Mouse (Mus musculus) heart, embryonic 12.5 days (tissue): Measurements from ENCODE around the gene Smim27. TPM values are rescaled to one million over a fixed set of nuclear protein-coding genes. Genes with fewer than 3 reads are reported as not detected.
"Not testable (repeated sequence)": the region's sequence is repeated elsewhere in the genome, so short reads cannot be mapped to it uniquely, and the experiment has no call there.

Experiments used
- ATAC-seq: fragments of 200-750 bp; cut with Nextera tagmentation; 2 replicates; pipeline ENCODE4 v1.8.0; 2017; ENCODE audit warnings: moderate TSS enrichment, moderate library complexity; ENCODE audit not compliant: insufficient number of reproducible peaks, low FRiP score
- H3K27ac ChIP-seq: fragments of 300-500 bp; sonication (generic); 2 replicates; pipeline ENCODE4 v1.5.1; 2016; ENCODE audit warnings: mild to moderate bottlenecking, moderate library complexity; ENCODE audit not compliant: poor library complexity, severe bottlenecking
- H3K27me3 ChIP-seq: fragments of 300-500 bp; sonication (generic); replicated peaks from 2 replicates; pipeline ENCODE4 v1.6.1; 2016; ENCODE audit warnings: mild to moderate bottlenecking, moderate library complexity
- H3K36me3 ChIP-seq: fragments of 300-500 bp; sonication (generic); 2 replicates; pipeline ENCODE4 v1.6.1; 2016; ENCODE audit warnings: mild to moderate bottlenecking, moderate library complexity
- H3K4me1 ChIP-seq: fragments of 300-500 bp; sonication (generic); replicated peaks from 2 replicates; pipeline ENCODE4 v1.6.1; 2016; ENCODE audit warnings: mild to moderate bottlenecking
- H3K4me2 ChIP-seq: fragments of 300-500 bp; sonication (generic); 2 replicates; pipeline ENCODE4 v1.6.1; 2016; ENCODE audit warnings: mild to moderate bottlenecking, moderate library complexity
- H3K4me3 ChIP-seq: fragments of 300-500 bp; sonication (generic); 2 replicates; pipeline ENCODE4 v1.5.1; 2016; ENCODE audit warnings: mild to moderate bottlenecking
- H3K9ac ChIP-seq: fragments of 300-500 bp; sonication (generic); 2 replicates; pipeline ENCODE4 v1.6.1; 2016; ENCODE audit warnings: mild to moderate bottlenecking, moderate library complexity
- H3K9me3 ChIP-seq: fragments of 300-500 bp; sonication (generic); replicated peaks from 2 replicates; pipeline ENCODE4 v1.6.1; 2016; ENCODE audit warnings: mild to moderate bottlenecking, moderate library complexity
- WGBS: fragments of 180-500 bp; shearing (Covaris S2); methylation state at CpG from one replicate; pipeline ENCODE4 v1.1.7; 2016; 5-methylcytosine and 5-hydroxymethylcytosine counted together
- polyA plus RNA-seq: library from polyadenylated mRNA; unstranded; fragments of >200 nt; fragmentation: Nextera tagmentation; extraction: Ambion mirVana; gene quantifications from 2 replicates; pipeline ENCODE4 v1.2.1, GENCODE M21; 2016

The Smim27 gene
- polyA plus RNA-seq, 1 experiment from 2014 or later, result 34.7 TPM

DNA sequence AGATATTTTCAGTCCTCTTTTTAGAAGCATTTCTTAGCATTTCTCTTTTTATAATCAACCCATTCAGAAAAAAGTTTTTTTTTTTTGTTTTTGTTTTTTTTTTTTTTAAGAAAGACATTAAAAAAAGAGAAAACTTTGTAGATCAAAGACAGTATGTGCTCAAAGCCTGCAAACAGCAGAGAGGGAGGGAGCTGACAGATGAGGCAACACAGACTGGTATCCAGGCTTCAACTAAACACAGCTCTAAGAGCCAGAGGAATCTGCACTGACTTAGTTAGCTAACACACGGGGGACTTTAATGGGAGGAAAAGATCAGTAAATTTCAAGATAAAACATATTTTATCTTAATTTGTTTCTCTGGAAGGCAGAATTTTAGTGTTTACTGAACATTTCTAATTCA lies 5.1 kb upstream of the Smim27 start:
- Histone ChIP-seq H3K27ac (no peak overlapping the region), H3K9me3 (no peaks in the 10 kb centered on the region), H3K4me2 (no peak overlapping the region), H3K4me3 (no peak overlapping the region), H3K27me3 (no peaks in the 10 kb centered on the region), H3K4me1 (peaks cover 30% of the 10 kb centered on the region), H3K36me3 (peaks cover 58% of the 10 kb centered on the region), H3K9ac (no peak overlapping the region)
- WGBS, result 40% methylated on average over 1 of the region's 1 CpGs
- ATAC-seq, result no peak

GRCm38 (mm10) chr4:40267681-40268080 lies 1.7 kb upstream of the Smim27 start:
- Histone ChIP-seq H3K4me2 (peak overlapping the region; percentile 97), H3K27ac (peak overlapping the region; percentile 99), H3K36me3 (peaks cover 29% of the 10 kb centered on the region), H3K9ac (peak overlapping the region; percentile 97), H3K9me3 (no peaks in the 10 kb centered on the region), H3K4me1 (peaks cover 34% of the 10 kb centered on the region), H3K4me3 (peak overlapping the region; percentile 72), H3K27me3 (no peaks in the 10 kb centered on the region)
- WGBS, result 62% methylated on average over 7 of the region's 7 CpGs
- no peak for ATAC-seq

DNA sequence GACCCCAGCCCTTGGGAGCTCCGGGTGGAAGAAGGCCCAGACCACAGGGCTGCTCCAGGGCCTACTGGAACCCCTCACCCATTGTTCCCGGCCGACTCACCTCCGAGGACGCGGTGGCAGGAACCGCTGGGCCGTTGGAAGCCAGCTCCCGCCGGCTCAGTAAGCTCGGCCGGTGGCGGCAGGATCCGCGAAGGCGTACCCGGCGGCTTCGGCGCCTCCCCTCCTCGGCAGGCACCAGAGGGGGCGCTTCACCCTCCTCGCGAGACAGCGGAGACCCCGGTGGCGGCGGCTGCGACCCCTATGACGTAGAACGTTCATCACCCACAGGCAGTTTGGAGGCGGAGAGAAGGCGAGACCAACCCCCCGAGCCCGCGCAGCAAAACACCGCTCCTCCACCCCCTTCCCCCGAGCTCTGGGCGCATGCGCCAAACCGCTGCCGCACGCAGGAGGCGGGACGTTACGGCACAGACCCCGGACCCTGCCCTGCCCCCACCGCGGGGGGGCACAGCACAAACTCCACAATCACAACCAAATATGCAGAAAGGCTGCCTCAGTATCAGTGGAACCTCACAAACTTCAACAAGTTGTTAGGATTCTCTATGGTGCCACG lies 1.1 kb upstream of the Smim27 start:
- Histone ChIP-seq H3K9me3 (no peaks in the 10 kb centered on the region), H3K4me1 (peaks cover 34% of the 10 kb centered on the region), H3K4me2 (peak overlapping the region; percentile 97), H3K9ac (peak overlapping the region; percentile 97), H3K27ac (peak overlapping the region; percentile 99), H3K36me3 (peaks cover 28% of the 10 kb centered on the region), H3K27me3 (no peaks in the 10 kb centered on the region), H3K4me3 (peak overlapping the region; percentile 72)
- 0% methylated on average over 49 of the region's 50 CpGs for WGBS
- peak; percentile 87 for ATAC-seq

GRCm38 (mm10) chr4:40268835-40269234 lies 544 bp upstream of the Smim27 start:
- no peaks in the 10 kb centered on the region for H3K27me3 ChIP-seq
- peak overlapping the region; percentile 72 for H3K4me3 ChIP-seq
- peak overlapping the region; percentile 99 for H3K27ac ChIP-seq
- no peaks in the 10 kb centered on the region for H3K9me3 ChIP-seq
- H3K9ac ChIP-seq, result peak overlapping the region; percentile 97
- WGBS, result under 1% methylated on average over 16 of the region's 16 CpGs
- peaks cover 34% of the 10 kb centered on the region for H3K4me1 ChIP-seq
- H3K36me3 ChIP-seq, result peaks cover 28% of the 10 kb centered on the region
- peak; percentile 20; the same call in 1 of the 2 replicates for ATAC-seq
- H3K4me2 ChIP-seq, result peak overlapping the region; percentile 97

DNA sequence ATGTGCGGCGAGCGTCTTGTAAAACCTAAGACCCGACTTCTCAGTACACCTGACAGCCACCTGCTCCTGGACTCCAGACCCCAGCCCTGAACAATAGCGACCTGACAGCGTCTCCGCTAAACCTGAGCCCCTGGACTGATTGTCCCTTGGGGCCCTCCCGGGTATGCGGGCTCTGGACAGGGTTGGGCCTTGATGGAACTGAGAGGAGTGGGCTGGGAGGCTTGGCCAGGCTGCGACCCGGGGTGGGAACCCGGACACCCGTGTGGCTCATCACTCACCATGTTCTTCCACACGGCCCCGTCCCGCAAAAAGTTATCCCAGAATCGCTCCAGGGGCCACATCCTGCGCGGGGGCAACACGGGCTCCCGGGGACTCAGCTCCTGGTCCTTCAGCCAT lies 9.5 kb downstream of the Smim27 start:
- Histone ChIP-seq H3K4me3 (peak overlapping the region; percentile 99), H3K9me3 (no peaks in the 10 kb centered on the region), H3K27me3 (no peaks in the 10 kb centered on the region), H3K9ac (peak overlapping the region; percentile 89), H3K27ac (peak overlapping the region; percentile 82), H3K36me3 (peaks cover 23% of the 10 kb centered on the region), H3K4me1 (peaks cover 10% of the 10 kb centered on the region), H3K4me2 (peak overlapping the region; percentile 82)
- peak; percentile 78 for ATAC-seq
- WGBS, result under 1% methylated on average over 21 of the region's 21 CpGs

DNA sequence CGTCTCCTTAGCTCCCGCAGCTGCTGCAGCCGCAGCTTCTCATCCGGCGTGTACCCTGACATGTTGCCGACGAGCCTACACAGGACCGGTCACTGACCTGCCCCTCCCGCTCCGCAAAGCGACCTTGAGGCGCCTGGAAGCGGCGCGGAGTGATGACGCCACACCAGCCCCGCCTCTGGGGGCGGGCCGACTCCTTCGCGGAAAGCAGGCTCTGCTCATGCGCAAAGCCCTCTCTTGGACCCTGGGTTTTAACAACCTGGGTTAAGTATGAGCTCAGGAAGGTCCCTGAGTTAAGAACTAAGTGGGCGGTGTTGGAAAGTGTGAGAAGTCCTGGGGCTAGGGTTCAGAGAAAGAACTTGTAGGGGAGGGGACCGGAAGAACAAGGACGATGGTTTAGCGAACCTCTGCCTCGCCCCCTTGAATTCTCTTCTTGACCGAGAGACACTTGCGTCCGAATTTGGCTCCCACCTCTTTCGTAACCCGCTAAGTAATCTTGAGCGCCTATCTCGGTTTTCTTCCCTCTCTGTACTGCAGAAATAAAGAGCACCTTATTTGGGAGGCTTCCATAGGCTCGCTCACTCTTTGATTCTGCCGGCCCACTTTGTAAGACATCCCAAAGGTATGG lies 10.0 kb downstream of the Smim27 start, which contains the start of gene Ndufb6:
Gene Ndufb6 (minus strand): TSS at position 146 of the 625 bp plus-strand sequence.
- Histone ChIP-seq H3K27ac (peak within 1 kb of the TSS; percentile 82), H3K9me3 (no peaks in the 10 kb centered on the region)
- peak; percentile 98 for ATAC-seq

DNA sequence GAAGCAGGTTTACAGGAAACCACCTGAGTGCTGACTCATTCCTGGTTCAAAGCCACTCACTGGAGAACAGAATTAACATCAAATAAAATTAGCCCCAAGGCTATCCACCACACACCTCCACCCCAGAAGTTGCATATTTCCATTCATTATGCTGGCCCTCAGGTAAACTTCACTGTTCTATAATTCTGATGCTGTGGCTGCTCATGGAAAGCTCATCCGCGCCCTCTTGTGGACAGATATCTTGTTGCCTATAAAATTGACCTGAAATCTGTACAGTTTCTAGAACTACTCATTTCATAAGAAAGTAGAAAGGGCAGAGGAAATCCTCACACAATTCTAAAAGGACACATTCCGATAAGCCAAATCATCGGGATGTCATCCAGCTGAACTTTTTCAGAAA lies 16.2 kb downstream of the Smim27 start:
- no peak for ATAC-seq
- 15% methylated on average over 4 of the region's 4 CpGs for WGBS
- Histone ChIP-seq H3K4me1 (no peaks in the 10 kb centered on the region), H3K4me2 (no peak overlapping the region), H3K4me3 (no peak overlapping the region), H3K27ac (no peak overlapping the region), H3K9me3 (peaks cover 4% of the 10 kb centered on the region; the same call in 1 of the 2 replicates), H3K36me3 (no peaks in the 10 kb centered on the region), H3K9ac (no peak overlapping the region), H3K27me3 (no peaks in the 10 kb centered on the region)

More for the DNA sequence above, 10.0 kb downstream of the Smim27 start, which contains the start of gene Ndufb6:
- Histone ChIP-seq H3K9ac (peak within 1 kb of the TSS; percentile 89), H3K4me2 (peak within 1 kb of the TSS; percentile 82), H3K4me1 (peaks cover 10% of the 10 kb centered on the region), H3K4me3 (peak within 1 kb of the TSS; percentile 99), H3K27me3 (no peaks in the 10 kb centered on the region), H3K36me3 (peaks cover 22% of the 10 kb centered on the region)
- WGBS, result under 1% methylated on average over 36 of the region's 36 CpGs

DNA sequence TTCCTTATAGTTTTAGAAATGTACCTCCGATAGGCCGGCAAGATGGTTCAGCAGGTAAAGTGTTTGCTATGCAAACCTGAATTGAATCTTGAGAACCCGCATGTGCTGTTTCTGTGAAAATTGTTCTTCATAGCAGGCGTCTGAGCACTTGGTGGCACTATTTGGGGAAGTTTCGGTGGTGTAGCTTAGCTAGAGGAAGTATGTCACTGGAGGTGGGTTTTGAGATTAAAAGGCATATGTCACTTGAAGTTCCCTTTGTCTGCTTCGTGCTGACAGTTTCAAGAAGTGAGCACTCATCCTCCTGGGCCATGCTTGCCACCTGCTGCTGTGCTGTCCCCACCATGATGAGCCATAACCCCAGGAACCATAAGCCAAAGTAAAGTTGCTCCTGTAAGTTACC lies 18.0 kb downstream of the Smim27 start:
- Histone ChIP-seq H3K4me2 (no peak overlapping the region), H3K9me3 (peaks cover 17% of the 10 kb centered on the region; the same call in 1 of the 2 replicates)
- no peak for ATAC-seq

DNA sequence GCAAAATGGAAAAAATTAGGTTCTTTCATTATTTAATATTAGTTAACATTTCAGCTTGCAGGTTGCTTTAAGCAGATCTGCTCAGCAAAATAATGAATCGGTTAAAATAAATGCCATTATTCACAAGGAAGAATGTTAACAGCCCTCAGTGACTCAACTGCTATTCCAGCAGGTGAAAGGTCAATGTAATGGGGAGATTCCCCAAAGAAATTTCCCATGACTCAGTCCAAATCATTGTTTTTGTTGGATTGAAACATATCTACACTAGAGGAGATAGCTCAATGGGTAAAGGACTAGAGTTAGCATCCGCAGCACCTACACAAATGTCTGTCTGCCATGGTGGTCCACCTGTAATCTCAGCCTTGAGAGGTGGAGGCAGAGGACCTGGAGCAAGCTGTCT lies 19.7 kb downstream of the Smim27 start:
- no peak for ATAC-seq
- peaks cover 23% of the 10 kb centered on the region for H3K9me3 ChIP-seq
- H3K9ac ChIP-seq, result no peak overlapping the region
- H3K4me3 ChIP-seq, result no peak overlapping the region
- H3K36me3 ChIP-seq, result no peaks in the 10 kb centered on the region
- H3K4me2 ChIP-seq, result no peak overlapping the region
- H3K4me1 ChIP-seq, result no peaks in the 10 kb centered on the region
- WGBS, result 74% methylated on average over 2 of the region's 2 CpGs
- no peak overlapping the region for H3K27ac ChIP-seq
- H3K27me3 ChIP-seq, result no peaks in the 10 kb centered on the region

More for the DNA sequence above, 18.0 kb downstream of the Smim27 start:
- Histone ChIP-seq H3K4me1 (no peaks in the 10 kb centered on the region), H3K9ac (no peak overlapping the region), H3K27ac (no peak overlapping the region), H3K36me3 (no peaks in the 10 kb centered on the region), H3K27me3 (no peaks in the 10 kb centered on the region), H3K4me3 (no peak overlapping the region)
- 66% methylated on average over 6 of the region's 6 CpGs for WGBS

DNA sequence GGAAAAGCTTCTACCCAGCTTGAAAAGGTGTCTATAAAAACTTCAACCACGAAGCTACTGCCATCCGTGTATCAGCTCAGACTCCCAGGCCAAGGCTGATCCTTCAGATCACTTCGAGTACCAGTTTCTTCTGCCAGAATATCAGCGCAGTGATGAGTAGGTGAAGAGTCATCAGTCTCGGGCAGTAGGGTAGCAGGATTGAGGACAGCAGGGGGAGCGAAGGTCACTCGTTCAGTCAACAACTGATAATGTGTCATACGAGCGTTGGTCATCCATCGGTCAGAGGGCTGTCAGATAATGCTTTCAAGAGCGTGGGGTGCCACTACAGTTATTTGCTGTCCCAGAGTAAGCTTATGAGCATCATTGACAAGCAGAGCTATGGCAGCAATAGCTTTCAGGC lies 22.1 kb downstream of the Smim27 start:
- not testable (repeated sequence) for H3K27me3 ChIP-seq, ATAC-seq, H3K27ac ChIP-seq, H3K4me1 ChIP-seq, H3K4me3 ChIP-seq, H3K4me2 ChIP-seq, H3K9ac ChIP-seq, H3K36me3 ChIP-seq
- 77% methylated on average over 11 of the region's 11 CpGs for WGBS
- peaks cover 29% of the 10 kb centered on the region for H3K9me3 ChIP-seq

GRCm38 (mm10) chr4:40299169-40299568 lies 29.8 kb downstream of the Smim27 start:
- 30% methylated on average over 5 of the region's 5 CpGs for WGBS
- H3K9ac ChIP-seq, result no peak overlapping the region
- H3K4me3 ChIP-seq, result no peak overlapping the region
- H3K4me2 ChIP-seq, result no peak overlapping the region
- peaks cover 13% of the 10 kb centered on the region for H3K4me1 ChIP-seq
- peaks cover 8% of the 10 kb centered on the region; the same call in 1 of the 2 replicates for H3K27me3 ChIP-seq
- no peak overlapping the region for H3K27ac ChIP-seq
- ATAC-seq, result no peak
- H3K9me3 ChIP-seq, result peaks cover 8% of the 10 kb centered on the region
- H3K36me3 ChIP-seq, result no peaks in the 10 kb centered on the region
